Mouse (Mus musculus): ENCODE measurements around the gene Rps8. TPM values are rescaled to one million over a fixed set of nuclear protein-coding genes. Genes with fewer than 3 reads are reported as not detected.

Gene Rps8
- 1,072 and 1,111 TPM in 2 replicates for polyA plus RNA-seq (2014; fragmentation: Nextera tagmentation; extraction: Ambion mirVana)

DNA sequence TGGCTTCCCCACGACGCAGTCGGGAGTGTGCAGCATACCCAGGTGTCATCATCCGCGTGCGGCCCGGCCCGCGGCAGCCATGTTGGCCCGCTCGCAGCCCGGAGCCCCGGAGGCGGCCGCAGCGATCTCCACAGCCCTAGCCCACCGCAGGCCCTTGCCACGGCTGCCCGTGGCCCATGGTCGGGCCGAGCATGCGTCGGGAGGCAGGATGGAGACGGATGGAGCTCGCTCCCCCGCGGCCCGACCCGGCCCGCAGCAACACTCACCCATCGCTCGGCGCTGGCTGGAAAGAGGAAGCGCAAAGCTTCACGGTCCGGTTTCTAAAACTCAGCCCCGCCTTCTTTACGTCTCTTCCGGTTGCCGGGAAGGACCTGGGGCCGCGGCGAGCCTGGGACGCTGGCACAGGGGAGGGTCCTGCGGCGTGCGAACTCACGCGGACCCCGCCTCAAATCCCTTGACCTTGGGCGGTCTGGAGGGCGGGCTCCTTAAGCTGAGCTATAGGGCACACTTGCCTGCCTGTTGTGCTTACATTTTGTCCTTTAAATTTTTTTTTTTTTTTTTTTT is at the start of gene Rps8:
Gene Rps8, minus strand, starts transcription at position 452 of the 564 bp plus-strand sequence.
- WGBS: under 1% methylated on average over 52 of the region's 52 CpGs
- Histone ChIP-seq H3K27me3 (ENCODE audit: control insufficient read depth, insufficient read depth, low read length) (no peaks in the 10 kb centered on the region), H3K4me1 (ENCODE audit: control insufficient read depth, insufficient read depth, low read length) (0 out of 2 replicates have a peak, but pooled peaks cover 3% of the 10 kb centered on the region), H3K36me3 (ENCODE audit: control insufficient read depth, insufficient read depth, low read length) (peaks cover 39% of the 10 kb centered on the region), H3K4me3 (ENCODE audit: low read depth, low read length) (peak within 1 kb of the TSS; percentile 98), H3K4me2 (ENCODE audit: low read depth, severe bottlenecking) (peak within 1 kb of the TSS; percentile 94), H3K9ac (ENCODE audit: low read length) (peak within 1 kb of the TSS; percentile 99), H3K27ac (replicated peaks; ENCODE audit: low read depth, low read length) (peak within 1 kb of the TSS; percentile 93), H3K9me3 (ENCODE audit: control insufficient read depth, low read length) (no peaks in the 10 kb centered on the region)
- peak; percentile 89 for ATAC-seq (ENCODE audit: insufficient number of reproducible peaks, low FRiP score, low TSS enrichment, low read depth)
- peak; percentile 93 for DNase-seq (ENCODE audit: low spot score)

DNA sequence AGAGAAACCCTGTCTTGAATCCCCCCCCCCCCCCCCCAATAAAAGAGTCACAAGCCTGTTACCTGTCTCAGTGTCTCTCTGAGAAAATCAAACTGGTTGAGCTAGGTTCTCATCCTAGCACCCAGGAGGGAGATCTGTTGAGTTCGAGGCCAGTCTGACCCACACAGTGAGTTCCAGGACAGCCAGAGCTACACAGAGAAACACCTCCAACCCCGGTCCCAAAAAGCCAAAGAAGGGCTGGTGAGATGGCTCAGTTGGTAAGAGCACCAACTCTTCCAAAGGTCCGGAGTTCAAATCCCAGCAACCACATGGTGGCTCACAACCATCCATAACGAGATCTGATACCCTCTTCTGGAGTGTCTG is 46.9 kb upstream of the Rps8 start:
- Histone ChIP-seq H3K27me3 (ENCODE audit: control insufficient read depth, insufficient read depth, low read length) (no peaks in the 10 kb centered on the region), H3K27ac (replicated peaks; ENCODE audit: low read depth, low read length) (peak overlapping the region; percentile 24; the same call in 1 of the 2 replicates), H3K4me2 (ENCODE audit: low read depth, severe bottlenecking) (no peak overlapping the region), H3K36me3 (ENCODE audit: control insufficient read depth, insufficient read depth, low read length) (no peaks in the 10 kb centered on the region), H3K9ac (ENCODE audit: low read length) (no peak overlapping the region), H3K9me3 (ENCODE audit: control insufficient read depth, low read length) (no peaks in the 10 kb centered on the region), H3K4me3 (ENCODE audit: low read depth, low read length) (no peak overlapping the region), H3K4me1 (ENCODE audit: control insufficient read depth, insufficient read depth, low read length) (no peaks in the 10 kb centered on the region)
- WGBS: 63% methylated on average over 4 of the region's 4 CpGs
- DNase-seq (ENCODE audit: low spot score): no peak
- no peak for ATAC-seq (ENCODE audit: insufficient number of reproducible peaks, low FRiP score, low TSS enrichment, low read depth)

DNA sequence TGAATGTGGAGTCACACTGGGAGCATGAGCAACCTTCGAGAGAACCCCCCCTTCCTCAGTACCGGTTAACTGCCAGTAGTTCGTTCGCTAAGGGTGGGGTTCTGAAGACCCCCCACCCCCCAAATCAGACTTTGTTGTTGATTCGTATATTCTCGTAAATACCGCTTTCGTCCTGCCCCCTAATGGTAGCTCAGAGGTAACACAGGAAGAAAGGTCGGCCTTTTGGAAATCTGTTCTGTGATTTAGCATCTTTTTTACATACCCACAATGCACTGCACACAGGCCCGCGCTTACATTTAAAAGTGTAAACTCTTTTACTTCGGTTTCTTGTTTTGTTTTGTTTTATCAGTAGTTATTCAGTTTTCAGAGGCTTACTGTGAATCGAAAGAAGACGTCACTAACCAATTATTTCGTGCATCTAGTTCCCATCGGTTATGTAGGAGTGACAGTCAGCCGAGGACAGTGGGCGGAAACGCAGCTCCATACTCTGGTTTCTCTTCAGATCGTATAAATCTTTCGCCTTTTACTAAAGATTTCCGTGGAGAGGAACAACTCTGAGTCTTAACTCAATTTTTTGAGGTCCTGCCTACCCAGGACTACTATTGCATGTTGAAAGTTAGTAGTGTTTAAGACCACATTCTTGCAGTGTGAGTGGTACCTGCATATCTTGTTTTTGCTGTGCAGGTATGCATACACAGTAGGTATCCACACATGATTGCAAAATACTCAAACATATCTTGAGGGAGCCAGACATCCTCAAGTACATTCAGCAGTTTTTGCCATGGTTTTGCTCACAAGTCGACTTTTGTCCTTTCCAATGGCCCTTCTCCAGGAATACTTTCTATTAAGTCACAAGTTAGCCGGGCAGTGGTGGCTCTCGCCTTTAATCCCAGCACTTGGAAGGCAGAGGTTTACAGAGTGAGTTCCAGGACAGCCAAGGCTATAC is 46.3 kb upstream of the Rps8 start:
- peak overlapping the region; percentile 3; the same call in 1 of the 2 replicates for H3K4me2 ChIP-seq (ENCODE audit: low read depth, severe bottlenecking)
- WGBS: under 1% methylated on average over 25 of the region's 25 CpGs
- no peaks in the 10 kb centered on the region for H3K36me3 ChIP-seq (ENCODE audit: control insufficient read depth, insufficient read depth, low read length)
- peak overlapping the region; percentile 22; the same call in 1 of the 2 replicates for H3K9ac ChIP-seq (ENCODE audit: low read length)
- H3K27me3 ChIP-seq (ENCODE audit: control insufficient read depth, insufficient read depth, low read length): no peaks in the 10 kb centered on the region
- peak overlapping the region; percentile 48; the same call in 1 of the 2 replicates for H3K27ac ChIP-seq (replicated peaks; ENCODE audit: low read depth, low read length)
- no peaks in the 10 kb centered on the region for H3K4me1 ChIP-seq (ENCODE audit: control insufficient read depth, insufficient read depth, low read length)
- peak overlapping the region; percentile 6 for H3K4me3 ChIP-seq (ENCODE audit: low read depth, low read length)
- H3K9me3 ChIP-seq (ENCODE audit: control insufficient read depth, low read length): no peaks in the 10 kb centered on the region
- ATAC-seq (ENCODE audit: insufficient number of reproducible peaks, low FRiP score, low TSS enrichment, low read depth) (peak; percentile 91), DNase-seq (ENCODE audit: low spot score) (peak; percentile 68)

DNA sequence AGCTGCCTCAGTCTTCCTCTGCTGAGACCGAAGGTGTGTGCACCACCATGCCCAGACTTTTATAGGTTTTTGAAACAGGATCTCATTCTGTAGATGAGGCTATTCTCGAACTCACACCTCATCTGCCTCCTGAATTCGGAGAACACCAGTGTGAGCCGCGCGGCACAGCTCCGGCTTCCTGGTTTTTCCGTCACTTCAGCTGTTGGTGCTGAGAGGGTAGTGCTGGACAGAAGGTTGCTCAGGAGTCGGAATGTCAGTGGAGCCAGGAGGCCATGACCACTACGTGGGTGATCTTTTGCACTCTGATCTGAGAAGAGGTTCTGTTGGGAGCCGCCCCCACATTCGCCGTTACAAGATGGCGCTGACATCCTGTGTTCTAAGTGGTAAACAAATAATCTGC is 35.8 kb upstream of the Rps8 start:
- H3K9ac ChIP-seq (ENCODE audit: low read length): no peak overlapping the region

DNA sequence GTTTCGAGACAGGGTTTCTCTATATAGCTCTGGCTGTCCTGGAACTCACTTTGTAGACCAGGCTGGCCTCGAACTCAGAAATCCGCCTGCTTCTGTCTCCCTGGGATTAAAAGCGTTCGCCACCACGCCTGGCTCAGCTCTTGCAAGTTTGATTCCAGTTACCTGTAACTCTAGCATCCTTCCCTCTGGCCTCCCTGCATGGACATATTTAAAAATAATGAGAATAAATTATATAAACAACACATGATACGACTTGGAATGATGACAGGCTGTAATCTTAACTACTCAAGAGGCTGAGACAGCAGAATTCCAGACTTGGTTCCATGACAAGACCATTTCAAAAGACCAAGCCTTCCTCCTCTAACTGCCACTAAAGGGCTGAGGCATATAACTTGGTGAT is 34.6 kb upstream of the Rps8 start:
- ATAC-seq (ENCODE audit: insufficient number of reproducible peaks, low FRiP score, low TSS enrichment, low read depth) (no peak), DNase-seq (ENCODE audit: low spot score) (no peak)
- no peak overlapping the region for H3K4me2 ChIP-seq (ENCODE audit: low read depth, severe bottlenecking)
- 0 out of 2 replicates have a peak overlapping the region, but pooled peaks have one; percentile 26 for H3K27ac ChIP-seq (replicated peaks; ENCODE audit: low read depth, low read length)
- no peaks in the 10 kb centered on the region for H3K27me3 ChIP-seq (ENCODE audit: control insufficient read depth, insufficient read depth, low read length)
- no peak overlapping the region for H3K4me3 ChIP-seq (ENCODE audit: low read depth, low read length)
- H3K9ac ChIP-seq (ENCODE audit: low read length): no peak overlapping the region
- H3K9me3 ChIP-seq (ENCODE audit: control insufficient read depth, low read length): no peaks in the 10 kb centered on the region
- WGBS: 75% methylated on average over 7 of the region's 7 CpGs
- no peaks in the 10 kb centered on the region for H3K4me1 ChIP-seq (ENCODE audit: control insufficient read depth, insufficient read depth, low read length)
- no peaks in the 10 kb centered on the region for H3K36me3 ChIP-seq (ENCODE audit: control insufficient read depth, insufficient read depth, low read length)

More for the DNA sequence above, 35.8 kb upstream of the Rps8 start:
- Histone ChIP-seq H3K4me3 (ENCODE audit: low read depth, low read length) (no peak overlapping the region), H3K9me3 (ENCODE audit: control insufficient read depth, low read length) (no peaks in the 10 kb centered on the region), H3K4me1 (ENCODE audit: control insufficient read depth, insufficient read depth, low read length) (no peaks in the 10 kb centered on the region), H3K36me3 (ENCODE audit: control insufficient read depth, insufficient read depth, low read length) (no peaks in the 10 kb centered on the region), H3K4me2 (ENCODE audit: low read depth, severe bottlenecking) (no peak overlapping the region), H3K27me3 (ENCODE audit: control insufficient read depth, insufficient read depth, low read length) (no peaks in the 10 kb centered on the region), H3K27ac (replicated peaks; ENCODE audit: low read depth, low read length) (no peak overlapping the region)
- WGBS: 96% methylated on average over 14 of the region's 14 CpGs
- ATAC-seq (ENCODE audit: insufficient number of reproducible peaks, low FRiP score, low TSS enrichment, low read depth) (no peak), DNase-seq (ENCODE audit: low spot score) (no peak)

DNA sequence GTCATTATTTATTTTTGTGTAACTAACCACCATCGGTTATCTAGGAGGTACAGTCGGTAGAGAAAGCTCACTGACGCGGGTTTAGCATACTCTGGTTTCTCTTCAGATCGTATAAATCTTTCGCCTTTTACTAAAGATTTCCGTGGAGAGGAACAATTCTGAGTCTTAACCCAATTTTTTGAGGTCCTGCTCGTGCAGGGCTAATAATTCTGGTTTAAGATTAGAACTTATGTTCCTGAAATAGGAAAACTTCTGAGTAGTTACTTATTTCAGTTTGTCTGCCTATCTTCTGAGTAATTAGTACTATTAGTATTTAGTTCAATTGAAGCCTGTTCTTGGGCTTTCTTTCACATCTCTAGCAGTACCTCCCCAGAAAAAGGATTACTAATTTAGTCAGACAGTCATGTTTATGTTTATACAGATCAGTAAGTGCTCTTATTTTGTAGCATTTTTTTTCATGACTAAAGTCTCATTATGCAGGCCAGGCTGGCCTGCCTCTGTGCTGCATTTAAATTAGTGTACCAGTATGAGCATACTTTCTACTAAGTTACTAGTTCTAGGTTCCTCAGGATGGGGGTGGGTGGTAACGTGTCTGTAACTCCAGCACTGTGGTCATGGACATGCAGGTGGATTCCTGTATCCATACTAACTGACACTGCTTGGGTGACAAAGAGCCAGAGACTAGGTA is 34.0 kb upstream of the Rps8 start:
- no peaks in the 10 kb centered on the region for H3K9me3 ChIP-seq (ENCODE audit: control insufficient read depth, low read length)
- H3K4me3 ChIP-seq (ENCODE audit: low read depth, low read length): no peak overlapping the region; the same call in 1 of the 2 replicates
- H3K36me3 ChIP-seq (ENCODE audit: control insufficient read depth, insufficient read depth, low read length): no peaks in the 10 kb centered on the region
- DNase-seq (ENCODE audit: low spot score) (peak; percentile 67), ATAC-seq (ENCODE audit: insufficient number of reproducible peaks, low FRiP score, low TSS enrichment, low read depth) (peak; percentile 90)
- H3K9ac ChIP-seq (ENCODE audit: low read length): peak overlapping the region; percentile 34; the same call in 1 of the 2 replicates
- no peaks in the 10 kb centered on the region for H3K27me3 ChIP-seq (ENCODE audit: control insufficient read depth, insufficient read depth, low read length)
- no peaks in the 10 kb centered on the region for H3K4me1 ChIP-seq (ENCODE audit: control insufficient read depth, insufficient read depth, low read length)
- WGBS: under 1% methylated on average over 9 of the region's 9 CpGs
- peak overlapping the region; percentile 79 for H3K27ac ChIP-seq (replicated peaks; ENCODE audit: low read depth, low read length)
- H3K4me2 ChIP-seq (ENCODE audit: low read depth, severe bottlenecking): no peak overlapping the region

DNA sequence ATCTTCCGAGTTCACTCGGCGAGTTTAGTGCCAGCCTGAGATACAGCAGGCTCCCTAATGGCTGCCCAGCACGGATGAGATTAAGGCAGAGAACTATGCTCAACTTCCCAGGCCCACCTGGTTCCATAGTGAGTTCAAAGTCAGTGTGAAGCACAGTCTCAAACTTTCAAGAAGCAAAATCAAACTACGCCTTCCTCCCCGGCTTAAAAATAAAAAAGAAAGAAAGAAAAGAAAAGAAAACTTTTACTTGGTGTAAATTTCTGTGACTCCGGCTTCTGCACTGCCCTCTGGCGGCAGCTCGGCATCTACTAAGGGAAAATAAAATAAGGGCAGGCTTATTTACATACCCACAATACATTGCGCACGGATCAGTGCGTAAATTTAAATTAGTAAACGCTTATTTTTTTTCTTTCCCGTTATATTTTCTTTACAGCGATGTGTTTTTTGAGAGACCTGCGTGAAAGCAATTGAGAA is 33.4 kb upstream of the Rps8 start:
- H3K36me3 ChIP-seq (ENCODE audit: control insufficient read depth, insufficient read depth, low read length): no peaks in the 10 kb centered on the region
- peak overlapping the region; percentile 43 for H3K4me2 ChIP-seq (ENCODE audit: low read depth, severe bottlenecking)
- peak overlapping the region; percentile 79 for H3K27ac ChIP-seq (replicated peaks; ENCODE audit: low read depth, low read length)
- 2% methylated on average over 16 of the region's 16 CpGs for WGBS
- peak overlapping the region; percentile 24 for H3K4me3 ChIP-seq (ENCODE audit: low read depth, low read length)
- DNase-seq (ENCODE audit: low spot score): peak; percentile 89
- H3K4me1 ChIP-seq (ENCODE audit: control insufficient read depth, insufficient read depth, low read length): no peaks in the 10 kb centered on the region
- peak; percentile 56; the same call in 1 of the 2 replicates for ATAC-seq (ENCODE audit: insufficient number of reproducible peaks, low FRiP score, low TSS enrichment, low read depth)
- no peaks in the 10 kb centered on the region for H3K27me3 ChIP-seq (ENCODE audit: control insufficient read depth, insufficient read depth, low read length)
- peak overlapping the region; percentile 59 for H3K9ac ChIP-seq (ENCODE audit: low read length)
- no peaks in the 10 kb centered on the region for H3K9me3 ChIP-seq (ENCODE audit: control insufficient read depth, low read length)

DNA sequence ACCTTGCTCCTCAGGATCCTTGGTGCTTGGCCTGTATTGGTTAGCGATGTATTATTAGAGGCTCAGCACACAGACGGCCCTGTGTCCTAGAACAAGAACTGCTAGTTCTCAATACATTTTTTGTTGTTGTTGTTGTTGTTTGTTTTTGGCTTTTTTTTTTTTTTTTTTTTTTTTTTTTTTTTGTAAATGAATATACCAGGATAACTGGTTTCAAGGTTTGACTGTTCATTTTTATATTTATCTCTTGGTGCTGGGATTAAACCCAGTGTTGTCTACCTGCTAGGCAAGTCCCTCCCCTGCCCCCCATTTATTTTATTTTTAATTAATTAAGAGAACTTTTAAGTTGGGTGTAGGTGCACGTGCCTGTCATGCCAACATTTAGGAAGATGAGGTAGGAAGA is 32.9 kb upstream of the Rps8 start:
- ATAC-seq (ENCODE audit: insufficient number of reproducible peaks, low FRiP score, low TSS enrichment, low read depth) (no peak), DNase-seq (ENCODE audit: low spot score) (no peak)
- H3K27ac ChIP-seq (replicated peaks; ENCODE audit: low read depth, low read length): peak overlapping the region; percentile 47; the same call in 1 of the 2 replicates
- H3K4me1 ChIP-seq (ENCODE audit: control insufficient read depth, insufficient read depth, low read length): no peaks in the 10 kb centered on the region
- H3K36me3 ChIP-seq (ENCODE audit: control insufficient read depth, insufficient read depth, low read length): no peaks in the 10 kb centered on the region
- peak overlapping the region; percentile 59; the same call in 1 of the 2 replicates for H3K9ac ChIP-seq (ENCODE audit: low read length)
- 51% methylated on average over 3 of the region's 3 CpGs for whole genome bisulfite sequencing
- H3K9me3 ChIP-seq (ENCODE audit: control insufficient read depth, low read length): no peaks in the 10 kb centered on the region
- no peaks in the 10 kb centered on the region for H3K27me3 ChIP-seq (ENCODE audit: control insufficient read depth, insufficient read depth, low read length)
- peak overlapping the region; percentile 43 for H3K4me2 ChIP-seq (ENCODE audit: low read depth, severe bottlenecking)
- peak overlapping the region; percentile 24; the same call in 1 of the 2 replicates for H3K4me3 ChIP-seq (ENCODE audit: low read depth, low read length)
